Mouse (Mus musculus) stomach, postnatal 0 days (tissue): ENCODE data around the gene Gm20532.

Experiments used
- CTCF ChIP-seq: IDR thresholded peaks from 2 replicates; pipeline ENCODE4 v1.5.1; 2016; ENCODE audit warnings: antibody characterized with exemption, low read depth, mild to moderate bottlenecking, moderate library complexity
- EP300 ChIP-seq: optimal IDR thresholded peaks from 2 replicates; pipeline ENCODE3; 2016; ENCODE audit warnings: antibody characterized with exemption

DNA sequence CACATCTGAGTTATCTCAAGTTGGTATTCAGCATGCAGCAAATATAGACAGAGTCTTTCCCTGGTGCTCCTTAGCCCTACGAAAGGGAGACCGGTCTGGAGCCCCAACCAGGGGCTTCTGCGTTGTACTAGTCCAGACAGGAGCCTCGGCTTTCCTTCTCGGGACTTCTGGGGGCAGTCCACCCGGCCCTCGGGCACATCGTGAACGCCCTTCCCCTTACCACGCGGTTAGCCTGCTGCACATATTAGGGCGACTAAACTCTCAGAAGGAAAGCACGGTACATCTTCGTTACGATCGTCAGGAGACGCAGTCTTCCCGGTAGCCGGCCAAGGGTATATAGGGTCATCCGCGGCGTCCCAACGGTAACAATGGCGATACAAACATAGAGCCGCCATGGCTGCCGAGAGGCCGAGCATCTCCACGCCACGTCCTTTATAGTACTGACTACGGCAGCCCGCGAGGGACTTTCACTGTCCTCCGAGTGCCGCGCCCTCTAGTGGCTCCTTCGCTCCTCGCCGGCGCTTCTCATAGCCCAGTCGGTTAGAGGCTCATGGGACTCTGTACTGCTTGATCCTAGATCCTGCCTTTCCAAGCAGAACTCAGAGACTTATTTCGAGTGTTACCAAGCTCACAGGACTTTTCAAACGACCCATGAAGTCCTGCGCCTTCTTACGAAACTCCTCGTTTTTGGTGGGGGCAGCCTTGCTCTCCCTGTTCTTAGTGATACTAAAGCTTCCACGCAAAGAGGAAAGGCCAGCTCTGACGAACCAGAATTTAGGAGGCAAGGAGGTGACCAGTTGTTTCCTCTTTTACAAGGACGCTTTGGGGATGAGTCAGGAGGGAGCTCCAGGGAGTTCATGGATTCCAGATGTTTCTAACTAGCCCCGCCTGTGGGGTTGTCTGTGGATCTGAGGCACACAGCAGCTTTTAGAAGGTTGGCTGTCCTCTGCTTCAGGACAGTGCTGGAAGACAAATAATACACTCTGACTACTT lies 53.7 kb downstream of the Gm20532 start:
- TF ChIP-seq CTCF, result peak; percentile 97
- TF ChIP-seq EP300, result no peak
